Mouse (Mus musculus): ENCODE data around the gene Nup107. TPM values are rescaled to one million over a fixed set of nuclear protein-coding genes. Genes with fewer than 3 reads are reported as not detected.

Gene Nup107
- total and polyA plus RNA-seq, 3 experiments = 47.7 to 97.0 (median 82.0) TPM

- Histone ChIP-seq H3K4me1 (ENCODE audit: control insufficient read depth in 1 of 2, insufficient read depth in 2 of 2) (peaks cover 0 to 18% of the 10 kb centered on the region in 2 experiments; a peak in 2 of 4 replicates), H3K9me3 (replicated peaks; ENCODE audit: low read length) (peaks cover 2% of the 10 kb centered on the region), H3K4me3 (replicated peaks in 1 of 3; ENCODE audit: low read depth in 2 of 3, low read length in 2 of 3, poor library complexity in 1 of 3) (no peak overlapping the region), H3K9ac (ENCODE audit: insufficient read depth, low read depth) (no peak overlapping the region), H3K79me2 (replicated peaks; ENCODE audit: control insufficient read depth, extremely low read depth, insufficient read depth, poor library complexity, severe bottlenecking) (peaks cover 12% of the 10 kb centered on the region), H3K36me3 (replicated peaks in 1 of 2; ENCODE audit: control insufficient read depth in 1 of 2, insufficient read depth in 1 of 2, low read length in 1 of 2) (no peaks in the 10 kb centered on the region), H3K27ac (ENCODE audit: insufficient read depth, low read depth) (no peak overlapping the region), H3K4me2 (ENCODE audit: insufficient read depth, low read depth, poor library complexity, severe bottlenecking) (no peak overlapping the region), H3K27me3 (replicated peaks) (no peaks in the 10 kb centered on the region)
- dilution Hi-C loops (cut with MboI; ENCODE audit: extremely low pct_ligation_motif_present, extremely low pct_unique_long_range_greater_than_20kb, low sequenced_read_pairs) (no loop called here), in situ Hi-C loops (cut with MboI; ENCODE audit: low pct_ligation_motif_present, low pct_unique_long_range_greater_than_20kb, low sequenced_read_pairs) (no loop called here)
- DNase-seq (ENCODE audit: extremely low read depth) = peak; percentile 22
- no peak for TF ChIP-seq KAT2A (IDR thresholded peaks at IDR 0.05; ENCODE audit: insufficient replicate concordance, low read length)
- TF ChIP-seq CTCF (conservative IDR thresholded peaks at IDR 0.05 in 1 of 2, IDR thresholded peaks at IDR 0.05 in 1 of 2; ENCODE audit: low read depth in 2 of 2, low read length in 2 of 2) = peak; percentile 38 to 45
These were observed 3.7 kb upstream of the Nup107 start for GRCm38 (mm10) chr10:117796181-117796580.

GRCm38 (mm10) chr10:117795206-117795605 lies 2.7 kb upstream of the Nup107 start:
- Histone ChIP-seq H3K4me1 (ENCODE audit: control insufficient read depth in 1 of 2, insufficient read depth in 2 of 2) (peaks cover 2 to 27% of the 10 kb centered on the region in 2 experiments; a peak in 3 of 4 replicates), H3K4me3 (replicated peaks in 1 of 3; ENCODE audit: low read depth in 2 of 3, low read length in 2 of 3, poor library complexity in 1 of 3) (no peak overlapping the region), H3K79me2 (replicated peaks; ENCODE audit: control insufficient read depth, extremely low read depth, insufficient read depth, poor library complexity, severe bottlenecking) (peaks cover 22% of the 10 kb centered on the region), H3K27ac (ENCODE audit: insufficient read depth, low read depth) (no peak overlapping the region), H3K4me2 (ENCODE audit: insufficient read depth, low read depth, poor library complexity, severe bottlenecking) (no peak overlapping the region), H3K9ac (ENCODE audit: insufficient read depth, low read depth) (no peak overlapping the region), H3K27me3 (replicated peaks) (no peaks in the 10 kb centered on the region), H3K36me3 (replicated peaks in 1 of 2; ENCODE audit: control insufficient read depth in 1 of 2, insufficient read depth in 1 of 2, low read length in 1 of 2) (peaks cover 0 to 7% of the 10 kb centered on the region in 2 experiments), H3K9me3 (replicated peaks; ENCODE audit: low read length) (peaks cover 2% of the 10 kb centered on the region)
- in situ Hi-C loops (cut with MboI; ENCODE audit: low pct_ligation_motif_present, low pct_unique_long_range_greater_than_20kb, low sequenced_read_pairs) = no loop called here
- TF ChIP-seq JUN (IDR thresholded peaks at IDR 0.05; ENCODE audit: insufficient read depth, low read depth, low read length) (no peak), SMC3 (IDR thresholded peaks at IDR 0.05; ENCODE audit: low read depth, low read length) (no peak), MYC (IDR thresholded peaks at IDR 0.05; ENCODE audit: low read depth, low read length) (no peak), POLR2A (IDR thresholded peaks at IDR 0.05; ENCODE audit: low read depth, low read length) (no peak), RAD21 (IDR thresholded peaks at IDR 0.05; ENCODE audit: low read depth, low read length) (no peak)
- DNase-seq (ENCODE audit: extremely low read depth) = no peak
- dilution Hi-C loops (cut with MboI; ENCODE audit: extremely low pct_ligation_motif_present, extremely low pct_unique_long_range_greater_than_20kb, low sequenced_read_pairs) = no loop called here

- Histone ChIP-seq H3K4me1 (ENCODE audit: control insufficient read depth in 1 of 2, insufficient read depth in 2 of 2) (peaks cover 2 to 31% of the 10 kb centered on the region in 2 experiments; a peak in 3 of 4 replicates), H3K36me3 (replicated peaks in 1 of 2; ENCODE audit: control insufficient read depth in 1 of 2, insufficient read depth in 1 of 2, low read length in 1 of 2) (peaks cover 0 to 14% of the 10 kb centered on the region in 2 experiments), H3K9me3 (replicated peaks; ENCODE audit: low read length) (peaks cover 2% of the 10 kb centered on the region), H3K4me2 (ENCODE audit: insufficient read depth, low read depth, poor library complexity, severe bottlenecking) (peak overlapping the region; percentile 45), H3K27ac (ENCODE audit: insufficient read depth, low read depth) (no peak overlapping the region), H3K27me3 (replicated peaks) (no peaks in the 10 kb centered on the region), H3K9ac (ENCODE audit: insufficient read depth, low read depth) (peak overlapping the region; percentile 56), H3K79me2 (replicated peaks; ENCODE audit: control insufficient read depth, extremely low read depth, insufficient read depth, poor library complexity, severe bottlenecking) (peaks cover 26% of the 10 kb centered on the region), H3K4me3 (replicated peaks in 1 of 3; ENCODE audit: low read depth in 2 of 3, low read length in 2 of 3, poor library complexity in 1 of 3) (peak overlapping the region in 1 of 3 experiments; percentile 97)
- dilution Hi-C loops (cut with MboI; ENCODE audit: extremely low pct_ligation_motif_present, extremely low pct_unique_long_range_greater_than_20kb, low sequenced_read_pairs) = no loop called here
- TF ChIP-seq ZNF384 (IDR thresholded peaks at IDR 0.05; ENCODE audit: low read depth, low read length) = no peak
- no peak for TF ChIP-seq MXI1 (IDR thresholded peaks at IDR 0.05; ENCODE audit: low read depth, low read length)
- TF ChIP-seq SMC3 (IDR thresholded peaks at IDR 0.05; ENCODE audit: low read depth, low read length) = no peak
- TF ChIP-seq ZMIZ1 (IDR thresholded peaks at IDR 0.05; ENCODE audit: low read depth, low read length) = no peak
- no peak for TF ChIP-seq CHD2 (IDR thresholded peaks at IDR 0.05; ENCODE audit: low read length)
- no peak for TF ChIP-seq HCFC1 (IDR thresholded peaks at IDR 0.05; ENCODE audit: low read depth, low read length)
- TF ChIP-seq JUN (IDR thresholded peaks at IDR 0.05; ENCODE audit: insufficient read depth, low read depth, low read length) = no peak
- TF ChIP-seq EP300 (IDR thresholded peaks at IDR 0.05; ENCODE audit: low read length) = no peak
- no peak for TF ChIP-seq JUND (conservative IDR thresholded peaks at IDR 0.05; ENCODE audit: low read depth, low read length)
- TF ChIP-seq NRF1 (IDR thresholded peaks at IDR 0.05; ENCODE audit: low read depth, low read length) = no peak
- TF ChIP-seq ETS1 (conservative IDR thresholded peaks at IDR 0.05; ENCODE audit: low read depth, low read length) = no peak
- TF ChIP-seq RAD21 (IDR thresholded peaks at IDR 0.05; ENCODE audit: low read depth, low read length) = no peak; the same call in 1 of the 2 replicates
- TF ChIP-seq CHD1 (IDR thresholded peaks at IDR 0.05; ENCODE audit: low read depth, low read length) = no peak
- TF ChIP-seq UBTF (IDR thresholded peaks at IDR 0.05; ENCODE audit: low read depth, low read length) = no peak
- no peak for TF ChIP-seq MYC (IDR thresholded peaks at IDR 0.05; ENCODE audit: low read depth, low read length)
- TF ChIP-seq CTCF (conservative IDR thresholded peaks at IDR 0.05 in 1 of 2, IDR thresholded peaks at IDR 0.05 in 1 of 2; ENCODE audit: low read depth in 2 of 2, low read length in 2 of 2) = no peak
- no peak for TF ChIP-seq IRF4 (IDR thresholded peaks at IDR 0.05; ENCODE audit: low read depth, low read length)
- no peak for TF ChIP-seq MAZ (IDR thresholded peaks at IDR 0.05; ENCODE audit: low read depth, low read length)
- no peak for TF ChIP-seq ZKSCAN1 (IDR thresholded peaks at IDR 0.05; ENCODE audit: borderline replicate concordance, low read depth, low read length)
- no peak for TF ChIP-seq E2F4 (IDR thresholded peaks at IDR 0.05; ENCODE audit: insufficient replicate concordance, low read depth, low read length)
- no peak for DNase-seq (ENCODE audit: extremely low read depth)
- in situ Hi-C loops (cut with MboI; ENCODE audit: low pct_ligation_motif_present, low pct_unique_long_range_greater_than_20kb, low sequenced_read_pairs) = no loop called here
These were observed 1.0 kb upstream of the Nup107 start for GRCm38 (mm10) chr10:117793436-117794030.

All from CH12.LX (cell line).